Mouse (Mus musculus) ES-CJ7 (cell line): ENCODE results near the gene Washc2.

Source experiments
- DNase-seq: peaks from one replicate; pipeline ENCODE4 v3.0.0; 2011; ENCODE audit warnings: low read depth, low spot score

Washc2 gene

GRCm38 (mm10) chr6:116262824-116263223, 55.0 kb downstream of the Washc2 start:
- no peak for DNase-seq

GRCm38 (mm10) chr6:116264018-116264651, 56.3 kb downstream of the Washc2 start, which contains the start of gene Zfand4:
TSS of gene Zfand4 (plus strand) at chr6:116264222.
- peak; percentile 92 for DNase-seq

- DNase-seq, result no peak
Measured at GRCm38 (mm10) chr6:116264836-116265235, 57.0 kb downstream of the Washc2 start.

- DNase-seq, result no peak
Measured at GRCm38 (mm10) chr6:116265603-116266002, 57.8 kb downstream of the Washc2 start.

- peak; percentile 70 for DNase-seq
Measured at GRCm38 (mm10) chr6:116266273-116267109, 58.7 kb downstream of the Washc2 start.

GRCm38 (mm10) chr6:116267110-116267423, 59.2 kb downstream of the Washc2 start:
- no peak for DNase-seq

GRCm38 (mm10) chr6:116275695-116276094, 67.9 kb downstream of the Washc2 start:
- DNase-seq, result no peak

- no peak for DNase-seq
Measured at GRCm38 (mm10) chr6:116278679-116279317, 71.0 kb downstream of the Washc2 start.

GRCm38 (mm10) chr6:116281014-116281413, 73.2 kb downstream of the Washc2 start:
- peak; percentile 5 for DNase-seq

- peak; percentile 75 for DNase-seq
Measured at GRCm38 (mm10) chr6:116282546-116282945, 74.7 kb downstream of the Washc2 start.

- DNase-seq, result no peak
Measured at GRCm38 (mm10) chr6:116283280-116283679, 75.4 kb downstream of the Washc2 start.

GRCm38 (mm10) chr6:116286321-116286720, 78.5 kb downstream of the Washc2 start:
- no peak for DNase-seq

- DNase-seq, result peak; percentile 11
Measured at GRCm38 (mm10) chr6:116286870-116287575, 79.2 kb downstream of the Washc2 start.

GRCm38 (mm10) chr6:116311411-116311810, 103.6 kb downstream of the Washc2 start:
- DNase-seq, result no peak
